Mouse (Mus musculus): ENCODE data around the gene Prrt3.

Prrt3 gene

GRCm38 (mm10) chr6:113489410-113489809 lies 12.3 kb downstream of the Prrt3 start:
- no peak for DNase-seq (ENCODE audit: extremely low read depth, low read depth)

GRCm38 (mm10) chr6:113487125-113487576 lies 14.6 kb downstream of the Prrt3 start:
- no peak for DNase-seq (ENCODE audit: extremely low read depth, low read depth)

GRCm38 (mm10) chr6:113483729-113484128 lies 18.0 kb downstream of the Prrt3 start:
- no peak for DNase-seq (ENCODE audit: extremely low read depth, low read depth)

- peak; percentile 94 for DNase-seq (ENCODE audit: extremely low read depth, low read depth)
Measured at GRCm38 (mm10) chr6:113483100-113483615, 18.6 kb downstream of the Prrt3 start, which contains the start of gene Creld1. TSS of gene Creld1 (plus strand) at chr6:113483297.

GRCm38 (mm10) chr6:113482477-113483099 lies 19.1 kb downstream of the Prrt3 start:
- DNase-seq (ENCODE audit: extremely low read depth, low read depth) = no peak

GRCm38 (mm10) chr6:113480555-113481373 lies 21.0 kb downstream of the Prrt3 start:
- no peak for DNase-seq (ENCODE audit: extremely low read depth, low read depth)

GRCm38 (mm10) chr6:113478906-113479305 lies 22.8 kb downstream of the Prrt3 start:
- DNase-seq (ENCODE audit: extremely low read depth, low read depth) = no peak

GRCm38 (mm10) chr6:113477353-113477752 lies 24.4 kb downstream of the Prrt3 start:
- no peak for DNase-seq (ENCODE audit: extremely low read depth, low read depth)

GRCm38 (mm10) chr6:113473715-113474114 lies 28.0 kb downstream of the Prrt3 start:
- no peak for DNase-seq (ENCODE audit: extremely low read depth, low read depth)

- DNase-seq (ENCODE audit: extremely low read depth, low read depth) = no peak
Measured at GRCm38 (mm10) chr6:113473246-113473645, 28.5 kb downstream of the Prrt3 start.

GRCm38 (mm10) chr6:113472061-113472460 lies 29.7 kb downstream of the Prrt3 start:
- DNase-seq (ENCODE audit: extremely low read depth, low read depth) = no peak

GRCm38 (mm10) chr6:113471297-113471936 lies 30.3 kb downstream of the Prrt3 start, which contains the start of gene Il17rc:
TSS of gene Il17rc (plus strand) at chr6:113471427.
- no peak for DNase-seq (ENCODE audit: extremely low read depth, low read depth)

GRCm38 (mm10) chr6:113469432-113469831 lies 32.3 kb downstream of the Prrt3 start:
- no peak for DNase-seq (ENCODE audit: extremely low read depth, low read depth)

GRCm38 (mm10) chr6:113469021-113469420 lies 32.7 kb downstream of the Prrt3 start:
- peak; percentile 40 for DNase-seq (ENCODE audit: extremely low read depth, low read depth)

GRCm38 (mm10) chr6:113468512-113468911 lies 33.2 kb downstream of the Prrt3 start:
- DNase-seq (ENCODE audit: extremely low read depth, low read depth) = no peak

GRCm38 (mm10) chr6:113465602-113466001 lies 36.1 kb downstream of the Prrt3 start:
- no peak for DNase-seq (ENCODE audit: extremely low read depth, low read depth)

GRCm38 (mm10) chr6:113464040-113464439 lies 37.7 kb downstream of the Prrt3 start:
- DNase-seq (ENCODE audit: extremely low read depth, low read depth) = no peak

GRCm38 (mm10) chr6:113458635-113459034 lies 43.1 kb downstream of the Prrt3 start:
- DNase-seq (ENCODE audit: extremely low read depth, low read depth) = no peak

- no peak for DNase-seq (ENCODE audit: extremely low read depth, low read depth)
Measured at GRCm38 (mm10) chr6:113457952-113458534, 43.7 kb downstream of the Prrt3 start, which contains the start of gene Il17re. TSS of gene Il17re (plus strand) at chr6:113458484.

- DNase-seq (ENCODE audit: extremely low read depth, low read depth) = no peak
Measured at GRCm38 (mm10) chr6:113455007-113455406, 46.7 kb downstream of the Prrt3 start.

GRCm38 (mm10) chr6:113451839-113452238 lies 49.9 kb downstream of the Prrt3 start:
- DNase-seq (ENCODE audit: extremely low read depth, low read depth) = no peak
